Mouse (Mus musculus) CH12.LX (cell line): ENCODE measurements around the gene Esd. TPM values are rescaled to one million over a fixed set of nuclear protein-coding genes. Genes with fewer than 3 reads are reported as not detected.

Source experiments
- DNase-seq: peaks from one replicate; pipeline ENCODE4 v3.0.0-alpha.2; 2013; ENCODE audit errors: extremely low read depth
- H3K27ac ChIP-seq: 2 replicates; pipeline ENCODE4 v1.5.1; 2012; ENCODE audit warnings: low read depth, mild to moderate bottlenecking, control low read depth, moderate library complexity; ENCODE audit not compliant: insufficient read depth
- H3K27me3 ChIP-seq: replicated peaks from 2 replicates; pipeline ENCODE3; 2012; ENCODE audit warnings: inconsistent platforms
- H3K36me3 ChIP-seq, 2 experiments: replicated peaks in 1 of 2; 2 replicates each; pipeline versions ENCODE3 to v1.6.1; 2012; ENCODE audit warnings: inconsistent platforms in 1 of 2, low read length in 1 of 2, mild to moderate bottlenecking in 1 of 2, mixed read lengths in 1 of 2, moderate library complexity in 1 of 2; ENCODE audit not compliant: control insufficient read depth in 1 of 2, insufficient read depth in 1 of 2
- H3K4me1 ChIP-seq, 2 experiments: 2 replicates each; pipeline ENCODE4 v1.6.1; 2012; ENCODE audit warnings: inconsistent platforms in 1 of 2, moderate library complexity in 1 of 2; ENCODE audit not compliant: insufficient read depth in 2 of 2, control insufficient read depth in 1 of 2
- H3K4me2 ChIP-seq: 2 replicates; pipeline ENCODE4 v1.6.1; 2012; ENCODE audit warnings: low read depth, mild to moderate bottlenecking, control low read depth; ENCODE audit not compliant: poor library complexity, insufficient read depth, severe bottlenecking
- H3K4me3 ChIP-seq, 3 experiments: fragments of 150-350 bp in 1 of 3; sonication (generic) in 1 of 3; replicated peaks in 1 of 3; 2 replicates each; pipeline versions ENCODE3 to v1.5.1; 2011 to 2012; ENCODE audit warnings: low read depth in 2 of 3, low read length in 2 of 3, mild to moderate bottlenecking in 2 of 3, moderate library complexity in 2 of 3, control low read depth in 1 of 3, improper control_type of control experiment in 1 of 3, inconsistent platforms in 1 of 3, mixed read lengths in 1 of 3; ENCODE audit not compliant: poor library complexity in 1 of 3
- H3K79me2 ChIP-seq: replicated peaks from 2 replicates; pipeline ENCODE4 v1.6.1; 2012; ENCODE audit warnings: mild to moderate bottlenecking, moderate library complexity; ENCODE audit not compliant: control insufficient read depth, poor library complexity, insufficient read depth, severe bottlenecking; ENCODE audit errors: extremely low read depth
- H3K9ac ChIP-seq: 2 replicates; pipeline ENCODE4 v1.6.1; 2012; ENCODE audit warnings: low read depth, mild to moderate bottlenecking, control low read depth, moderate library complexity; ENCODE audit not compliant: insufficient read depth
- H3K9me3 ChIP-seq: replicated peaks from 2 replicates; pipeline ENCODE3; 2012; ENCODE audit warnings: low read length, inconsistent platforms, mixed read lengths
- BHLHE40 ChIP-seq: IDR thresholded peaks from 2 replicates; pipeline ENCODE4 v1.6.1; 2011; ENCODE audit warnings: mild to moderate bottlenecking, low read depth, low read length, improper control_type of control experiment
- CHD1 ChIP-seq: IDR thresholded peaks from 2 replicates; pipeline ENCODE4 v1.6.1; 2012; ENCODE audit warnings: low read depth, low read length, improper control_type of control experiment, inconsistent platforms
- CTCF ChIP-seq, 2 experiments: IDR thresholded peaks in 1 of 2; conservative IDR thresholded peaks in 1 of 2; 2 replicates each; pipeline ENCODE4 v1.5.1; 2011 to 2012; ENCODE audit warnings: low read depth in 2 of 2, low read length in 2 of 2, improper control_type of control experiment in 1 of 2, inconsistent platforms in 1 of 2, mild to moderate bottlenecking in 1 of 2, moderate library complexity in 1 of 2
- E2F4 ChIP-seq: IDR thresholded peaks from 2 replicates; pipeline ENCODE4 v1.6.1; 2011; ENCODE audit warnings: low read depth, low read length, improper control_type of control experiment; ENCODE audit not compliant: insufficient replicate concordance
- ELF1 ChIP-seq: IDR thresholded peaks from 2 replicates; pipeline ENCODE4 v1.6.1; 2014; ENCODE audit warnings: low read depth, mild to moderate bottlenecking, inconsistent platforms, low read length, improper control_type of control experiment
- EP300 ChIP-seq: IDR thresholded peaks from 2 replicates; pipeline ENCODE4 v1.6.1; 2011; ENCODE audit warnings: low read length, improper control_type of control experiment
- GABPA ChIP-seq: IDR thresholded peaks from 2 replicates; pipeline ENCODE4 v1.6.1; 2012; ENCODE audit warnings: low read depth, low read length, improper control_type of control experiment, inconsistent platforms; ENCODE audit not compliant: insufficient replicate concordance
- HCFC1 ChIP-seq: IDR thresholded peaks from 2 replicates; pipeline ENCODE4 v1.6.1; 2012; ENCODE audit warnings: low read depth, mild to moderate bottlenecking, inconsistent platforms, low read length, improper control_type of control experiment
- IRF4 ChIP-seq: IDR thresholded peaks from 2 replicates; pipeline ENCODE4 v1.6.1; 2014; ENCODE audit warnings: low read depth, mild to moderate bottlenecking, inconsistent platforms, low read length, improper control_type of control experiment
- JUN ChIP-seq: IDR thresholded peaks from 2 replicates; pipeline ENCODE4 v1.6.1; 2011; ENCODE audit warnings: low read depth, mild to moderate bottlenecking, low read length, improper control_type of control experiment, moderate library complexity; ENCODE audit not compliant: insufficient read depth
- MAX ChIP-seq: IDR thresholded peaks from 2 replicates; pipeline ENCODE4 v1.6.1; 2011; ENCODE audit warnings: low read length, improper control_type of control experiment
- MAZ ChIP-seq: IDR thresholded peaks from 2 replicates; pipeline ENCODE4 v1.6.1; 2012; ENCODE audit warnings: low read depth, mild to moderate bottlenecking, inconsistent platforms, low read length, improper control_type of control experiment, moderate library complexity
- MEF2A ChIP-seq: IDR thresholded peaks from 2 replicates; pipeline ENCODE4 v1.6.1; 2014; ENCODE audit warnings: low read depth, mild to moderate bottlenecking, inconsistent platforms, low read length, improper control_type of control experiment, borderline replicate concordance
- MXI1 ChIP-seq: IDR thresholded peaks from 2 replicates; pipeline ENCODE4 v1.6.1; 2011; ENCODE audit warnings: mild to moderate bottlenecking, low read depth, low read length, improper control_type of control experiment
- MYC ChIP-seq: IDR thresholded peaks from 2 replicates; pipeline ENCODE4 v1.6.1; 2011; ENCODE audit warnings: low read depth, mild to moderate bottlenecking, improper control_type of control experiment, low read length
- NELFE ChIP-seq: IDR thresholded peaks from 2 replicates; pipeline ENCODE4 v1.6.1; 2011; ENCODE audit warnings: low read depth, low read length, improper control_type of control experiment
- PAX5 ChIP-seq: IDR thresholded peaks from 2 replicates; pipeline ENCODE4 v1.6.1; 2012; ENCODE audit warnings: low read length, inconsistent platforms, mixed read lengths
- POLR2A ChIP-seq: IDR thresholded peaks from 2 replicates; pipeline ENCODE4 v1.6.1; 2011; ENCODE audit warnings: low read depth, mild to moderate bottlenecking, improper control_type of control experiment, low read length
- RAD21 ChIP-seq: IDR thresholded peaks from 2 replicates; pipeline ENCODE4 v1.6.1; 2011; ENCODE audit warnings: low read depth, mild to moderate bottlenecking, low read length, improper control_type of control experiment, moderate library complexity
- RCOR1 ChIP-seq: conservative IDR thresholded peaks from 2 replicates; pipeline ENCODE4 v1.6.1; 2012; ENCODE audit warnings: low read depth, mild to moderate bottlenecking, inconsistent platforms, low read length, improper control_type of control experiment
- SMC3 ChIP-seq: IDR thresholded peaks from 2 replicates; pipeline ENCODE4 v1.6.1; 2011; ENCODE audit warnings: low read depth, low read length, improper control_type of control experiment
- TBP ChIP-seq: conservative IDR thresholded peaks from 2 replicates; pipeline ENCODE4 v1.6.1; 2011; ENCODE audit warnings: low read depth, low read length, improper control_type of control experiment
- TCF12 ChIP-seq: IDR thresholded peaks from 2 replicates; pipeline ENCODE4 v1.6.1; 2014; ENCODE audit warnings: low read depth, mild to moderate bottlenecking, inconsistent platforms, low read length, improper control_type of control experiment
- UBTF ChIP-seq: IDR thresholded peaks from 2 replicates; pipeline ENCODE4 v1.6.1; 2012; ENCODE audit warnings: low read depth, mild to moderate bottlenecking, inconsistent platforms, low read length, improper control_type of control experiment, moderate library complexity
- USF1 ChIP-seq: IDR thresholded peaks from 2 replicates; pipeline ENCODE4 v1.6.1; 2014; ENCODE audit warnings: low read depth, mild to moderate bottlenecking, inconsistent platforms, low read length, improper control_type of control experiment
- USF2 ChIP-seq: conservative IDR thresholded peaks from 2 replicates; pipeline ENCODE4 v1.6.1; 2011; ENCODE audit warnings: low read depth, low read length, improper control_type of control experiment
- ZC3H11A ChIP-seq: IDR thresholded peaks from 2 replicates; pipeline ENCODE4 v1.6.1; 2012; ENCODE audit warnings: low read depth, mild to moderate bottlenecking, inconsistent platforms, low read length, improper control_type of control experiment
- ZKSCAN1 ChIP-seq: IDR thresholded peaks from 2 replicates; pipeline ENCODE4 v1.6.1; 2012; ENCODE audit warnings: low read depth, inconsistent platforms, low read length, improper control_type of control experiment, borderline replicate concordance
- ZNF384 ChIP-seq: IDR thresholded peaks from 2 replicates; pipeline ENCODE4 v1.6.1; 2012; ENCODE audit warnings: low read depth, low read length, improper control_type of control experiment, inconsistent platforms
- dilution Hi-C: fragments of 300-500 bp; cut with MboI; formaldehyde crosslinking; loops from 2 replicates; pipeline ENCODE4 v1.14.3; 2020; ENCODE audit warnings: low sequenced_read_pairs; ENCODE audit not compliant: extremely low pct_unique_long_range_greater_than_20kb, extremely low pct_ligation_motif_present
- in situ Hi-C: fragments of 300-500 bp; cut with MboI; formaldehyde crosslinking; loops from 3 replicates; pipeline ENCODE4 v1.14.3; 2019; ENCODE audit warnings: low sequenced_read_pairs, low pct_ligation_motif_present, low pct_unique_long_range_greater_than_20kb, mixed read lengths
- polyA plus RNA-seq: library from polyadenylated mRNA; unstranded; fragments of >175 nt; gene quantifications from 2 replicates; pipeline ENCODE4 v1.2.1, GENCODE M21; 2012; ENCODE audit warnings: low read depth; ENCODE audit not compliant: insufficient read length
- total RNA-seq, 2 experiments: library from RNA; depleted of rRNA; stranded (reverse); fragments of 300-350 nt in 1 of 2; fragments of >200 nt in 1 of 2; gene quantifications; 2 replicates each; pipeline ENCODE4 v1.2.3; 2012 to 2014

Esd gene
- total and polyA plus RNA-seq, 3 experiments = 206 to 434 (median 302) TPM

DNA sequence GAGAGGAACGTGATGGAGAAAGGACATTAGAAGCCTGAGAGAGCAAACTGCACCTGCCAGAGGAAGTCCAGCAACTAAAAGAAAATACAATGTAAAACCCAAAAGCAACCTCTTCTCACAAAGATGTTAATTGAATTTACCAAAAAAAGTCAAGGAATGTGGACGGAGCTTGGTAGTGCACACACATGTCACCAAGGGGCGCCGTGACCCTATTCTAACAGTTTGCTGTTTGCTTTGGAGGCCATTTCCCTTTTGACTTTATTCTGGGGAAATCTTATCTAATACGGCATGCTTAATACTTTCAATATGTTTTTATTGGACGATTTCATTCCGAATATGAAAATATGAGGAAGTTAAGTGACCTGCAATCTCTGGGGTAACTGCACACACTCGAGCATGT lies 56.7 kb downstream of the Esd start:
- no peak overlapping the region for H3K4me3 ChIP-seq
- no peak overlapping the region for H3K27ac ChIP-seq
- no peaks in the 10 kb centered on the region for H3K4me1 ChIP-seq
- in situ Hi-C loops = no loop called here
- TF ChIP-seq MEF2A (no peak), RCOR1 (no peak), IRF4 (no peak), PAX5 (no peak), RAD21 (peak; percentile 67), ZNF384 (no peak), ZKSCAN1 (no peak), MYC (no peak), MXI1 (no peak), CTCF (conservative IDR thresholded peaks at IDR 0.05 in 1 of 2, IDR thresholded peaks at IDR 0.05 in 1 of 2; ENCODE audit: low read depth in 2 of 2, low read length in 2 of 2) (peak in 1 of 2 experiments; percentile 59; a peak in 2 of 4 replicates), USF1 (no peak), USF2 (no peak), HCFC1 (no peak), TBP (no peak), SMC3 (peak; percentile 59), BHLHE40 (no peak), JUN (no peak), EP300 (no peak), CHD1 (no peak), UBTF (no peak), TCF12 (no peak), ZC3H11A (peak; percentile 22; the same call in 1 of the 2 replicates), POLR2A (no peak)
- TF ChIP-seq, all 38 proteins: peak for 4
- Histone ChIP-seq H3K79me2 (no peaks in the 10 kb centered on the region; the same call in 1 of the 2 replicates), H3K27me3 (no peaks in the 10 kb centered on the region), H3K9me3 (no peaks in the 10 kb centered on the region), H3K9ac (no peak overlapping the region), H3K4me2 (no peak overlapping the region), H3K36me3 (peaks cover 30 to 84% of the 10 kb centered on the region in 2 experiments)
- peak; percentile 17 for DNase-seq
- dilution Hi-C loops = no loop called here

DNA sequence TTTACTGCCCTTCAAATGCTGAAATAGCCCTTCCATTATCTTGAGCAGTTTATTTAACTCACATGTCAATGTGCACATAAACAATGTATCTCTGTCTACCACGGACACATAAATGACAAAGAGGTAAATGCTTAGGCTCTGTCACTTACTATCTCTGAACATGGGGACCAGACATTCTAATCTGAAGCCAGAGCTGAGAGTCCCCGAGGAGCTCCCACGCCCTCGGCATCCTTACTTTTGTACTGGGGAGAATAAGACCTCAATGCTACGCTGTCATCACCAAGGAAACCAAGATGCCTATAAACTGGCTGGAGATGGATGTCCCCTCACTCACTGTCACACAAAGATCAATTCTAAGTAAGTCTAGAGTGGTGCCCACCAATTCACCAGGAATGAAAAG lies 58.4 kb downstream of the Esd start:
- H3K79me2 ChIP-seq = no peaks in the 10 kb centered on the region; the same call in 1 of the 2 replicates
- no peak for DNase-seq
- H3K36me3 ChIP-seq = peaks cover 25 to 87% of the 10 kb centered on the region in 2 experiments
- H3K27ac ChIP-seq = no peak overlapping the region
- no peaks in the 10 kb centered on the region for H3K4me1 ChIP-seq
- in situ Hi-C loops = no loop called here
- no peak for TF ChIP-seq BHLHE40
- no peak for TF ChIP-seq RCOR1
- no peak for TF ChIP-seq MXI1
- TF ChIP-seq ZNF384 = no peak
- no peak for TF ChIP-seq ZC3H11A
- TF ChIP-seq UBTF = no peak
- no peak for TF ChIP-seq POLR2A
- TF ChIP-seq MAX = no peak
- no peak for TF ChIP-seq PAX5
- TF ChIP-seq HCFC1 = no peak
- no peak for TF ChIP-seq MAZ
- TF ChIP-seq GABPA = no peak
- no peak for TF ChIP-seq ELF1
- TF ChIP-seq NELFE = no peak
- no peak for TF ChIP-seq E2F4
- H3K4me3 ChIP-seq = no peak overlapping the region
- H3K27me3 ChIP-seq = no peaks in the 10 kb centered on the region
- no peak overlapping the region for H3K9ac ChIP-seq
- dilution Hi-C loops = no loop called here
- H3K9me3 ChIP-seq = no peaks in the 10 kb centered on the region
- H3K4me2 ChIP-seq = no peak overlapping the region
